Mouse (Mus musculus) liver, embryonic 14.5 days (tissue): ENCODE measurements around the gene Ctrc. TPM values are rescaled to one million over a fixed set of nuclear protein-coding genes. Genes with fewer than 3 reads are reported as not detected.

ENCODE experiments used
- ATAC-seq: fragments of 200-750 bp; cut with Nextera tagmentation; 2 replicates; pipeline ENCODE4 v1.8.0; 2017; ENCODE audit warnings: moderate number of reproducible peaks, mild to moderate bottlenecking, moderate library complexity; ENCODE audit not compliant: insufficient read depth
- DNase-seq, 3 experiments: peaks; one replicate each; pipeline ENCODE4 v3.0.0-alpha.2; 2012 to 2013; ENCODE audit warnings: low read depth in 3 of 3, low spot score in 3 of 3
- H3K27ac ChIP-seq: fragments of 300-500 bp; sonication (generic); 2 replicates; pipeline ENCODE4 v1.5.1; 2014; ENCODE audit warnings: moderate library complexity, mild to moderate bottlenecking, control low read depth, inconsistent platforms
- H3K27me3 ChIP-seq: fragments of 300-500 bp; sonication (generic); 2 replicates; pipeline ENCODE4 v1.6.1; 2014; ENCODE audit warnings: mild to moderate bottlenecking, low read length, moderate library complexity; ENCODE audit not compliant: control insufficient read depth, insufficient read depth
- H3K36me3 ChIP-seq: fragments of 300-500 bp; sonication (generic); replicated peaks from 2 replicates; pipeline ENCODE4 v1.6.1; 2014; ENCODE audit warnings: low read depth; ENCODE audit not compliant: control insufficient read depth, insufficient read depth
- H3K4me1 ChIP-seq, 2 experiments: fragments of 200-500 bp in 1 of 2; fragments of 300-500 bp in 1 of 2; sonication (generic) in 1 of 2; replicated peaks; 2 replicates each; pipeline ENCODE4 v1.6.1; 2012 to 2014; ENCODE audit warnings: antibody characterized with exemption in 1 of 2, inconsistent platforms in 1 of 2, low read length in 1 of 2; ENCODE audit not compliant: control insufficient read depth in 2 of 2, insufficient read depth in 2 of 2
- H3K4me2 ChIP-seq: fragments of 300-500 bp; sonication (generic); 2 replicates; pipeline ENCODE4 v1.6.1; 2014; ENCODE audit warnings: low read depth, mild to moderate bottlenecking, control low read depth, moderate library complexity
- H3K4me3 ChIP-seq, 2 experiments: fragments of 200-500 bp in 1 of 2; fragments of 300-500 bp in 1 of 2; sonication (generic) in 1 of 2; 2 replicates each; pipeline ENCODE4 v1.5.1; 2012 to 2014; ENCODE audit warnings: low read depth in 2 of 2, low read length in 2 of 2, mild to moderate bottlenecking in 2 of 2, control low read depth in 1 of 2, inconsistent platforms in 1 of 2, moderate library complexity in 1 of 2; ENCODE audit not compliant: insufficient read depth in 1 of 2
- H3K9ac ChIP-seq: fragments of 300-500 bp; sonication (generic); replicated peaks from 2 replicates; pipeline ENCODE4 v1.6.1; 2014; ENCODE audit warnings: mild to moderate bottlenecking, control low read depth, moderate library complexity
- H3K9me3 ChIP-seq: fragments of 300-500 bp; sonication (generic); 2 replicates; pipeline ENCODE4 v1.6.1; 2016; ENCODE audit warnings: low read length, mixed read lengths; ENCODE audit not compliant: control insufficient read depth
- CTCF ChIP-seq: IDR thresholded peaks from 2 replicates; pipeline ENCODE4 v1.5.1; 2016; ENCODE audit warnings: antibody characterized with exemption, low read depth, control low read depth
- EP300 ChIP-seq: IDR thresholded peaks from 2 replicates; pipeline ENCODE4 v1.6.1; 2016; ENCODE audit warnings: antibody characterized with exemption, low read depth
- WGBS: fragments of 180-500 bp; shearing (Covaris S2); extraction: QIAGEN DNeasy Blood & Tissue Kit; methylation state at CpG from one replicate; pipeline ENCODE4 v1.1.7; 2014; ENCODE audit not compliant: insufficient replicate concordance; 5-methylcytosine and 5-hydroxymethylcytosine counted together
- polyA plus RNA-seq, 2 experiments: library from polyadenylated mRNA; depleted of rRNA in 1 of 2; stranded (reverse) in 1 of 2; unstranded in 1 of 2; fragments of >200 nt; fragmentation: Nextera tagmentation in 1 of 2; extraction: Ambion mirVana in 1 of 2; gene quantifications; 2 replicates each; pipeline versions ENCODE4 v1.2.1 to v1.2.3; 2012 to 2014

Gene Ctrc
- polyA plus RNA-seq, 2 experiments: not detected

- TF ChIP-seq EP300: peak; percentile 29; the same call in 1 of the 2 replicates
- TF ChIP-seq CTCF: no peak
- Histone ChIP-seq H3K36me3 (peaks cover 41% of the 10 kb centered on the region), H3K4me1 (peaks cover 47 to 49% of the 10 kb centered on the region in 2 experiments), H3K9ac (no peak overlapping the region), H3K4me2 (peak overlapping the region; percentile 20), H3K4me3 (no peak overlapping the region), H3K27me3 (no peaks in the 10 kb centered on the region), H3K27ac (peak overlapping the region; percentile 50), H3K9me3 (no peaks in the 10 kb centered on the region)
- no peak for ATAC-seq
- 9% methylated on average over 8 of the region's 8 CpGs for WGBS
- no peak for DNase-seq
Measured at GRCm38 (mm10) chr4:141771823-141772222, 74.3 kb downstream of the Ctrc start.

DNA sequence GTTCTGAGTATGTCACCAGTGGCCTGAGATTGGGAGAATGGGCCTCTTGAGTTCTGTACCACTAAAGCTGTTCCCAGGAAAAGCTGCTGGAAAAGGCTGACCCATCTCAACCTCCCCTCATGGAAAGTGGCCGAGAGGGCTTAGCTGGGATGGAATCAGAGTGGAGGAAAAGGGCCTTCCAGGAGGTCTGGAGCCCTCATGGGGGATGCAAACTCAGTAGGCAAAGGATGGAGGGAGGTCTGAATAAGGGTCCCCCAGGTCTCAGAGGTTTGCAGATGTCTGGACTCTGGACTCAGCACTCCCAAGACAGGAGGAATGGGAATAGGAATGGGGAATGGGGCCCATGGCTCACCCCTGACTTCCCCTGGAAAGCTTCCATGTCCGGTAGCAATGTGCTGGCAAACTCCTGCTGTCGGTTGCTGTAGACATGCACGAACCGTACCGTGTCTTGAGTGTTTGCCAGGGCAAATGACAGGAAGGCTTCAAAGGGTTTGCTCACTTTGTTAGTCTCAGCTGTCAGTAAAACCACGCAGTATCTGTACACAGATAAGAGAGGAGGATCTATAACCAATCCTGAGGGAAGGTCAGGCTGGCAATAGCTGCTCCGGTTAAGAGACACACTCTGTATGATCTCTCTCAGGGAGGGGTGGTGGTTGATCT, 76.5 kb downstream of the Ctrc start:
- no peak overlapping the region for H3K9ac ChIP-seq
- DNase-seq (no peak), ATAC-seq (no peak)
- H3K4me2 ChIP-seq: no peak overlapping the region
- no peak for TF ChIP-seq EP300
- no peak for TF ChIP-seq CTCF
- peaks cover 36% of the 10 kb centered on the region for H3K36me3 ChIP-seq
- no peaks in the 10 kb centered on the region for H3K9me3 ChIP-seq
- no peaks in the 10 kb centered on the region for H3K27me3 ChIP-seq
- WGBS: 47% methylated on average over 8 of the region's 8 CpGs
- H3K27ac ChIP-seq: peak overlapping the region; percentile 8; the same call in 1 of the 2 replicates
- H3K4me3 ChIP-seq: no peak overlapping the region
- H3K4me1 ChIP-seq: peaks cover 52 to 60% of the 10 kb centered on the region in 2 experiments

DNA sequence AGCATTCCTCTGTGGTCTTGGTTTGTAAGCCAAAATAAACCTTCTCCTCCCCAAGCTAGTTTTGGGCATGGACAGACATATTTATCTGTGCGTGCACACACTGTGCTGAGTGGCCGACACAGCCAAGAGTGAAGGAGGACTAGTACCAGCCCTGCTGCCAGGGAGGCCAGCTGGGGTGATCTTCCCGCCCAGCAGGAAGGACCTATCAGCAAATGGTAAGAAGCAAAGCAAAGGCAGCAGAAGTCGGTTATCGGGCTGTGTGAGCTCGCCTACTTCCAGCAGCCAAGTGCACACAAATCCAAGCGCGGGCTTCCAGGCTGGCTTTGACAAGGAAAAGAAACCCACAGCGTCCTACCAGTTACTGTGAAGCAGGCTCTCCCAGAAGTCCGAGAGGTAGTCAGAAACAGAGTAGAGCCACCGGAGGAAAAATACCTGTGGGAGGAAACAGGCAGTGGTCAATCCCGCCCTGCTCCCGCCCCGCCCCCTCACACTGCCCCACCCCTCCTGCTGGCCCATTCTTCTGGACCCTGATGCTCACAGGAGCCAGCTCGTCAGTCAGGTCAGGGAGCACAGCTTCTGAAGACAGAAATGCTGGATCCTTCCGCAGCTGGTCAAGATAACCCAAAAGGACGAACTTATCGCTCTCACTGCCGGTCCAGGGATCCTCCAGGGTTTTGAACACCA, 78.7 kb downstream of the Ctrc start:
- Histone ChIP-seq H3K4me3 (peak overlapping the region; percentile 31 to 37), H3K36me3 (peaks cover 38% of the 10 kb centered on the region), H3K9ac (peak overlapping the region; percentile 29), H3K27me3 (no peaks in the 10 kb centered on the region), H3K27ac (peak overlapping the region; percentile 70), H3K9me3 (no peaks in the 10 kb centered on the region), H3K4me2 (peak overlapping the region; percentile 68), H3K4me1 (peaks cover 52 to 60% of the 10 kb centered on the region in 2 experiments)
- TF ChIP-seq CTCF (no peak), EP300 (peak; percentile 47; the same call in 1 of the 2 replicates)
- 40% methylated on average over 19 of the region's 19 CpGs for WGBS
- ATAC-seq: peak; percentile 91
- DNase-seq: peak; percentile 61 to 67 (median 66)

- 67% methylated on average over 19 of the region's 19 CpGs for WGBS
- H3K4me2 ChIP-seq: peak overlapping the region; percentile 68
- H3K9ac ChIP-seq: peak overlapping the region; percentile 29
- TF ChIP-seq CTCF (no peak), EP300 (no peak)
- ATAC-seq (no peak; the same call in 1 of the 2 replicates), DNase-seq (no peak)
- H3K4me1 ChIP-seq: peaks cover 48 to 55% of the 10 kb centered on the region in 2 experiments
- H3K36me3 ChIP-seq: peaks cover 41% of the 10 kb centered on the region
- H3K4me3 ChIP-seq: peak overlapping the region; percentile 3 to 31; a peak in 3 of 4 replicates
- peak overlapping the region; percentile 70 for H3K27ac ChIP-seq
- H3K9me3 ChIP-seq: no peaks in the 10 kb centered on the region
- no peaks in the 10 kb centered on the region for H3K27me3 ChIP-seq
Measured at GRCm38 (mm10) chr4:141766668-141767352, 79.3 kb downstream of the Ctrc start.

DNA sequence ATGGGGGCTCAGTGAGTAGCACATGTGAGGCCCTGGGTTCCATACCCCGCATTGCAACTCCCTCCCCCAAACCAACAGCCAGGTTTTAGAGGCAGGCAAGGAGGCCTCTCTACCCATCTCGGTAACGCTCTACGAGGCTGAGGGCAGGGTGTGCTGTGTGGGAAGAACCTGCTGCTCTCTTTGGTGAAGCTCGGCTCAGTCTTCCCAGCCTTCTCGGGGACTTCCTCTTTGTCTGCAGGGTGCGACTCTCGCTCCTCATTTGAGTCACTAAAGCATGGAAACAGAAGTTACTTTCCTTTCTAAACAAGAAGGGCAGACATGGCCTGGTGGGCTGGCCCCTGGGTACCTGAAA, 79.9 kb downstream of the Ctrc start:
- H3K4me2 ChIP-seq: peak overlapping the region; percentile 68
- peak overlapping the region; percentile 6; the same call in 1 of the 2 replicates for H3K9ac ChIP-seq
- 55% methylated on average over 8 of the region's 8 CpGs for WGBS
- H3K9me3 ChIP-seq: no peaks in the 10 kb centered on the region
- no peak overlapping the region for H3K4me3 ChIP-seq
- DNase-seq (no peak), ATAC-seq (no peak)
- TF ChIP-seq EP300 (no peak), CTCF (no peak)
- no peaks in the 10 kb centered on the region for H3K27me3 ChIP-seq
- peaks cover 39% of the 10 kb centered on the region for H3K36me3 ChIP-seq
- H3K4me1 ChIP-seq: peaks cover 42 to 50% of the 10 kb centered on the region in 2 experiments
- peak overlapping the region; percentile 70 for H3K27ac ChIP-seq
